Mouse (Mus musculus) myocyte (in vitro differentiated cells): ENCODE measurements around the gene Adcyap1r1. TPM values are rescaled to one million over a fixed set of nuclear protein-coding genes. Genes with fewer than 3 reads are reported as not detected.
A peak's percentile ranks its signal among the peaks of the same experiment; 100 is the strongest.

Experiments used
- H3K27me3 ChIP-seq: one replicate; pipeline ENCODE4 v1.6.1; 2011; ENCODE audit not compliant: control insufficient read depth, insufficient read depth, insufficient read length
- H3K36me3 ChIP-seq: one replicate; pipeline ENCODE4 v1.6.1; 2011; ENCODE audit not compliant: control insufficient read depth, insufficient read depth
- H3K4me2 ChIP-seq: one replicate; pipeline ENCODE4 v1.6.1; 2011; ENCODE audit warnings: low read depth, control low read depth
- H3K4me3 ChIP-seq: one replicate; pipeline ENCODE4 v1.5.1; 2011; ENCODE audit warnings: mild to moderate bottlenecking, control low read depth, moderate library complexity
- H3K79me2 ChIP-seq: one replicate; pipeline ENCODE4 v1.6.1; 2011; ENCODE audit not compliant: control insufficient read depth, insufficient read depth
- H3ac ChIP-seq: one replicate; pipeline ENCODE4 v1.6.1; 2011; ENCODE audit not compliant: control insufficient read depth, insufficient read length
- CEBPB ChIP-seq: IDR thresholded peaks from 2 replicates; pipeline ENCODE4 v1.6.1; 2011; ENCODE audit warnings: mild to moderate bottlenecking, moderate library complexity; ENCODE audit not compliant: poor library complexity, insufficient read depth, severe bottlenecking
- E2F4 ChIP-seq: IDR thresholded peaks from one replicate; pipeline ENCODE4 v1.6.1; 2011; ENCODE audit warnings: mild to moderate bottlenecking, control low read depth, moderate library complexity; ENCODE audit not compliant: insufficient read depth
- MAX ChIP-seq: IDR thresholded peaks from one replicate; pipeline ENCODE4 v1.6.1; 2011; ENCODE audit warnings: low read depth, mild to moderate bottlenecking, control low read depth
- MYOD1 ChIP-seq, 3 experiments: IDR thresholded peaks; one replicate each; pipeline ENCODE4 v1.6.1; 2011; ENCODE audit warnings: control low read depth in 2 of 3, low read depth in 2 of 3, mild to moderate bottlenecking in 2 of 3, moderate library complexity in 1 of 3; ENCODE audit not compliant: insufficient read length in 2 of 3, control insufficient read depth in 1 of 3
- MYOG ChIP-seq, 3 experiments: IDR thresholded peaks; one replicate each; pipeline ENCODE4 v1.6.1; 2011; ENCODE audit warnings: control low read depth in 2 of 3, low read depth in 2 of 3, mild to moderate bottlenecking in 2 of 3; ENCODE audit not compliant: insufficient read length in 2 of 3, control insufficient read depth in 1 of 3, insufficient read depth in 1 of 3
- POLR2A ChIP-seq: IDR thresholded peaks from one replicate; pipeline ENCODE4 v1.6.1; 2011; ENCODE audit warnings: low read depth, mild to moderate bottlenecking, control low read depth, moderate library complexity; ENCODE audit not compliant: insufficient read length
- POLR2AphosphoS2 ChIP-seq: IDR thresholded peaks from one replicate; pipeline ENCODE4 v1.6.1; 2011; ENCODE audit warnings: low read depth, control low read depth; ENCODE audit not compliant: insufficient read length
- REST ChIP-seq: IDR thresholded peaks from one replicate; pipeline ENCODE4 v1.6.1; 2011; ENCODE audit warnings: mild to moderate bottlenecking, control low read depth, moderate library complexity; ENCODE audit not compliant: insufficient read depth, insufficient read length
- SRF ChIP-seq: IDR thresholded peaks from one replicate; pipeline ENCODE4 v1.6.1; 2011; ENCODE audit warnings: low read depth; ENCODE audit not compliant: control insufficient read depth, insufficient read length
- TCF12 ChIP-seq: IDR thresholded peaks from one replicate; pipeline ENCODE4 v1.6.1; 2011; ENCODE audit warnings: mild to moderate bottlenecking, control low read depth; ENCODE audit not compliant: poor library complexity, insufficient read depth, severe bottlenecking
- TCF3 ChIP-seq: IDR thresholded peaks from one replicate; pipeline ENCODE4 v1.6.1; 2011; ENCODE audit warnings: low read depth, control low read depth; ENCODE audit not compliant: insufficient read length
- USF1 ChIP-seq: IDR thresholded peaks from one replicate; pipeline ENCODE4 v1.6.1; 2011; ENCODE audit warnings: low read depth, mild to moderate bottlenecking, control low read depth, moderate library complexity
- polyA plus RNA-seq: library from polyadenylated mRNA; unstranded; fragments of >200 nt; fragmentation: generic; extraction: Trizol; gene quantifications from one replicate; pipeline ENCODE4 v1.2.1, GENCODE M21; 2012; ENCODE audit warnings: missing spikeins

Adcyap1r1 gene
- polyA plus RNA-seq, 1 experiment, result not detected

GRCm38 (mm10) chr6:55452381-55452780 lies 603 bp downstream of the Adcyap1r1 start:
- peaks cover 8% of the 10 kb centered on the region for H3K27me3 ChIP-seq
- no peak overlapping the region for H3K4me2 ChIP-seq
- TF ChIP-seq POLR2AphosphoS2, result no peak
- TF ChIP-seq MYOG (IDR thresholded peaks at IDR 0.05; ENCODE audit: control insufficient read depth in 1 of 3, insufficient read depth in 1 of 3, insufficient read length in 2 of 3, low read depth in 2 of 3), result no peak
- no peak for TF ChIP-seq SRF
- no peak for TF ChIP-seq REST
- no peaks in the 10 kb centered on the region for H3K36me3 ChIP-seq
- H3K79me2 ChIP-seq, result no peaks in the 10 kb centered on the region
- H3ac ChIP-seq, result no peak overlapping the region
- no peak overlapping the region for H3K4me3 ChIP-seq

- Histone ChIP-seq H3ac (no peak overlapping the region), H3K4me3 (no peak overlapping the region), H3K4me2 (no peak overlapping the region), H3K79me2 (no peaks in the 10 kb centered on the region), H3K36me3 (no peaks in the 10 kb centered on the region), H3K27me3 (peaks cover 8% of the 10 kb centered on the region)
- no peak for TF ChIP-seq TCF3
- no peak for TF ChIP-seq CEBPB
- no peak for TF ChIP-seq REST
- TF ChIP-seq MAX, result no peak
- TF ChIP-seq MYOD1 (IDR thresholded peaks at IDR 0.05; ENCODE audit: control insufficient read depth in 1 of 3, insufficient read length in 2 of 3, low read depth in 2 of 3), result no peak
- TF ChIP-seq E2F4, result no peak
- no peak for TF ChIP-seq MYOG (IDR thresholded peaks at IDR 0.05; ENCODE audit: control insufficient read depth in 1 of 3, insufficient read depth in 1 of 3, insufficient read length in 2 of 3, low read depth in 2 of 3)
- TF ChIP-seq POLR2AphosphoS2, result no peak
- TF ChIP-seq POLR2A, result no peak
- no peak for TF ChIP-seq USF1
- no peak for TF ChIP-seq TCF12
- TF ChIP-seq SRF, result no peak
Measured at GRCm38 (mm10) chr6:55453548-55453947, 1.8 kb downstream of the Adcyap1r1 start.

GRCm38 (mm10) chr6:55455641-55456040 lies 3.9 kb downstream of the Adcyap1r1 start:
- Histone ChIP-seq H3K4me3 (no peak overlapping the region), H3K36me3 (no peaks in the 10 kb centered on the region), H3K79me2 (no peaks in the 10 kb centered on the region), H3K27me3 (peaks cover 8% of the 10 kb centered on the region), H3ac (no peak overlapping the region), H3K4me2 (no peak overlapping the region)
- TF ChIP-seq MAX (no peak), MYOG (IDR thresholded peaks at IDR 0.05; ENCODE audit: control insufficient read depth in 1 of 3, insufficient read depth in 1 of 3, insufficient read length in 2 of 3, low read depth in 2 of 3) (no peak), SRF (no peak), E2F4 (no peak), POLR2A (no peak), REST (no peak), POLR2AphosphoS2 (no peak), TCF3 (no peak), MYOD1 (IDR thresholded peaks at IDR 0.05; ENCODE audit: control insufficient read depth in 1 of 3, insufficient read length in 2 of 3, low read depth in 2 of 3) (no peak)

GRCm38 (mm10) chr6:55457727-55458126 lies 5.9 kb downstream of the Adcyap1r1 start:
- Histone ChIP-seq H3ac (no peak overlapping the region), H3K79me2 (no peaks in the 10 kb centered on the region), H3K36me3 (no peaks in the 10 kb centered on the region), H3K27me3 (no peaks in the 10 kb centered on the region), H3K4me2 (no peak overlapping the region), H3K4me3 (no peak overlapping the region)
- TF ChIP-seq POLR2AphosphoS2 (no peak), SRF (no peak), POLR2A (no peak), TCF12 (no peak), CEBPB (no peak), REST (peak; percentile 58), MYOD1 (IDR thresholded peaks at IDR 0.05; ENCODE audit: control insufficient read depth in 1 of 3, insufficient read length in 2 of 3, low read depth in 2 of 3) (no peak), MYOG (IDR thresholded peaks at IDR 0.05; ENCODE audit: control insufficient read depth in 1 of 3, insufficient read depth in 1 of 3, insufficient read length in 2 of 3, low read depth in 2 of 3) (no peak)

- H3K4me2 ChIP-seq, result no peak overlapping the region
- H3K27me3 ChIP-seq, result no peaks in the 10 kb centered on the region
- H3K4me3 ChIP-seq, result no peak overlapping the region
- no peak for TF ChIP-seq POLR2A
- no peak for TF ChIP-seq REST
- no peak for TF ChIP-seq MYOG (IDR thresholded peaks at IDR 0.05; ENCODE audit: control insufficient read depth in 1 of 3, insufficient read depth in 1 of 3, insufficient read length in 2 of 3, low read depth in 2 of 3)
- TF ChIP-seq TCF12, result no peak
- no peaks in the 10 kb centered on the region for H3K36me3 ChIP-seq
- H3ac ChIP-seq, result no peak overlapping the region
- H3K79me2 ChIP-seq, result no peaks in the 10 kb centered on the region
Measured at GRCm38 (mm10) chr6:55458156-55458555, 6.4 kb downstream of the Adcyap1r1 start.
